Mouse (Mus musculus) olfactory bulb, adult 2 months (tissue): ENCODE measurements around the gene Cd27.

Experiments used
- CTCF ChIP-seq: fragments of 200-500 bp; IDR thresholded peaks from 2 replicates; pipeline ENCODE4 v1.5.1; 2012; ENCODE audit warnings: low read depth, mild to moderate bottlenecking, low read length, moderate library complexity; ENCODE audit not compliant: insufficient read depth
- POLR2A ChIP-seq: fragments of 200-500 bp; IDR thresholded peaks from 2 replicates; pipeline ENCODE4 v1.6.1; 2012; ENCODE audit warnings: mild to moderate bottlenecking, low read depth, low read length, moderate library complexity; ENCODE audit not compliant: insufficient read depth

GRCm38 (mm10) chr6:125217899-125218298 lies 18.9 kb downstream of the Cd27 start:
- no peak for TF ChIP-seq CTCF
- TF ChIP-seq POLR2A, result no peak
